Mouse (Mus musculus): ENCODE results near the gene Ndufa11.

GRCm38 (mm10) chr17:56706515-56706914, 11.1 kb upstream of the Ndufa11 start:
- TF ChIP-seq CTCF (conservative IDR thresholded peaks at IDR 0.05; ENCODE audit: insufficient read depth, insufficient read length, low read depth, low read length) (no peak), POLR2A (IDR thresholded peaks at IDR 0.05; ENCODE audit: low read depth, low read length) (no peak)

Measured in kidney, adult 2 months (tissue).